Mouse (Mus musculus): ENCODE measurements around the gene Wasf2. TPM values are rescaled to one million over a fixed set of nuclear protein-coding genes. Genes with fewer than 3 reads are reported as not detected.

Wasf2 gene
- polyA plus RNA-seq, 1 experiment from 2014 or later: 190 TPM

DNA sequence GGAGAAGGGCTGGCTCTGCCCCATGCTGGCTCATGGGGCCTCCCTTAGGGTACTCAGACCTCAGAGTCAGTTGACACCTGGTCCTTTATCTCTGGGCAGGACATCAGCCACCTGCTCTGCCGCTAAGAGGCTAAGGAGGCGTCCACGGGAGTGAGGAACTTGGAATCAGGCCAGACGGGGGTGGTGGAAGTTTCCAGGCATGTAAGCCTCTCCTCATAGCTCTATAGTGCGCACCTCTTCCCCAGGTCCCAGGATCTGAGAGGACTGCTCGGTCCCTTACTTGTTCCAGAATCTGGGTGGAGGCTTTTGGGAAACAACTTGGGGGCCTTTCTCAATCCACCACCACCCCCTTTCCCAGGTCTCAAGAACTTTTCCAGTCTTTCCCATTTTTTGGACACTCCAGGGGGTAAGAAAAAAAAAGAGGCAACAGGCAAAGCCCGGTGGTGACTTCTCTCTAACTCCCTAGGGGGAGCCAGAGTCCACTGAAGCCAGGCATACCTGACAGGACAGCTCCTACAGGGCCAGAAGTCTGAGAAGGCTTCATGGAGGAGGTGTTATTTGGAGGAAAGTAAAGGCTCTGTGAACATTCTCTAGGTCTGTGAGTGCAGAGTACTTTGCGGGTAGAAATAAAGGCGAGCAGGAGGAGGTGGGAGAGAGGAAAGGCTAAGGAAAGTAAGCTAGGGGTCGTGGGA, 103.1 kb downstream of the Wasf2 start:
- peak; percentile 54 for DNase-seq (ENCODE audit: low spot score)

GRCm38 (mm10) chr4:133234771-133235170, 104.5 kb downstream of the Wasf2 start:
- DNase-seq (ENCODE audit: low spot score): no peak

DNA sequence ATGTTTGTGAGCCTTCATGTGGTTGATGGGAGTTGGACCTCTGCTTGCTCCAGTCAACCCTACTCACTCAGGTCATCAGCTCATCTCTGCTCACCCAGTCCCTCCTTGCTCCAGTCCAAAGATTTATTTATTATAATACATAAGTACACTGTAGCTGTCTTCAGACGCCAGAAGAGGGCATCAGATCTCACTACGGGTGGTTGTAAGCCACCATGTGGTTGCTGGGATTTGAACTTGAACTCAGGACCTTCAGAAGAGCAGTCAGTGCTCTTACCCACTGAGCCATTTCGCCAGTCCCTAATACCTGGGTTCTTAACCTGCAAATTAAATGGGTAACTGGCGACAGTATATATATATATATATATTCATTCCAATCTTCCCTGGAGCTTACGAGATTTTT, 105.1 kb downstream of the Wasf2 start:
- no peak for DNase-seq (ENCODE audit: low spot score)

GRCm38 (mm10) chr4:133237911-133238310, 107.6 kb downstream of the Wasf2 start:
- peak; percentile 81 for DNase-seq (ENCODE audit: low spot score)

DNA sequence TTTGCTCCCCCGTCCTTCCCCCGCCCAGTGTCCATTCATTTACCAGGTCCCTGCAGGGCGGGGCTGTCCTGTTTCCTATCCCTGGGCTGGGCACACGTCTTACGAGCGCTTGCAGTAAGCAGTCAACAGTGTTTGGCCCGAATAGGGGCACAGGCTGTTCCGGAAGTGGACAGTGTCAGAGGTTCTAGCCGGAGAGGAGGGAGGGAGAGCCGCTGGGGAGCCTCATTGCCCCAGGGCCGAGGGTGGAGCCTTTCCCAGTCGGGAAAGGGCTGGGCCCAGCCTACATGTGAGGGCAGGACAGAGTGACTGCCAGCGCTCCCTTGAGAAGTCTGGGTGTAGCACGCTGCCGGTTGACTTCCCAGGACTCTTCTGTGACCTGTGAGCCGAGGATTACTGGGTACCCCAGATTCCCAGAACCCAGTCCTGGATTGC, 110.2 kb downstream of the Wasf2 start, which contains the start of gene Map3k6:
Map3k6 (plus strand) TSS at position 329 of the 432 bp plus-strand sequence.
- DNase-seq (ENCODE audit: low spot score): no peak

DNA sequence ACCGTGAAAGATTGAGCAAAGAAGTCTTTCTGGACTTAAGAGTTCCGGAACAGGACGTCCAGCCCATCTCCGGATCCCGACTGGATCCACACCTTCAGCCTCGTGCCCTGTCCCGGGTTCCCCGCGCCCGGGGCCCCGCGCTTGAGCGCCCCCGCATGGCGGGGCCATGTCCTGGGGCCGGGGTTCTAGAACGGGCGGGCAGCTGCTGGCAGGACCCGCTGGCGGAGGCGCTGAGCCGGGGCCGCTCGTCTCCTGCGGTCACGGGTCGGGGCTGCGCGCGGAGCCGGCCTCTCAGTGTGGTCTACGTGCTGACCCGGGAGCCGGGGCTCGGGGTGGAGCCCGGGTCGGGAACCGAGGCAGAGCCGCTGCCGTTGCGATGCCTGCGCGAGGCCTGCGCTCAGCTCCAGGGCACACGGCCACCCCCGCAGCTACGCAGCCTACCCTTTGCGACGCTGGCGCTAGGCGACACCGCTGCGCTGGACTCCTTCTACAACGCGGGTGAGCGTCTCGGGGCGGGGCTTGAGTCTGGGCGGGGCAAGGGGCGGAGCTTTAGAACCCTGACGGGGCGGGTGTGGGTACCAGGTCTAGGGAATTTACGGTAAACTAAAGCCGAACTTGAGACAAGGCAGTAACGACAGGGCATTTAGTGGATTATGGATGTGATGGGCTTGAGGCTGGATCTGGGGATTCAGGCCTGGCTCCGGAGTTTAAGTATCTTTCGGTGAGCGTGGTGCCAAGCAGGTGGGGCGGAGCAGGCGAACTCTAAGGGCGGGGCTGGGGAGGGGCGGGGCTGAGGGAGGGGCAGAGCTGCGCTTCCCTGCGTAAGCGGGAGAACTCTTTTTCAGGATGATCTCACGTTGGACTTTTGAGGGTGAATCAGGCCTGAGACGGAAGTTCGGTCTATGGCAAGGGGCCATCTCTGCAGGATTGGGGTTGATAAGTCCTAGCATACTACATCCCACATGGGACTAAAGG, 110.9 kb downstream of the Wasf2 start:
- DNase-seq (ENCODE audit: low spot score): peak; percentile 91

DNA sequence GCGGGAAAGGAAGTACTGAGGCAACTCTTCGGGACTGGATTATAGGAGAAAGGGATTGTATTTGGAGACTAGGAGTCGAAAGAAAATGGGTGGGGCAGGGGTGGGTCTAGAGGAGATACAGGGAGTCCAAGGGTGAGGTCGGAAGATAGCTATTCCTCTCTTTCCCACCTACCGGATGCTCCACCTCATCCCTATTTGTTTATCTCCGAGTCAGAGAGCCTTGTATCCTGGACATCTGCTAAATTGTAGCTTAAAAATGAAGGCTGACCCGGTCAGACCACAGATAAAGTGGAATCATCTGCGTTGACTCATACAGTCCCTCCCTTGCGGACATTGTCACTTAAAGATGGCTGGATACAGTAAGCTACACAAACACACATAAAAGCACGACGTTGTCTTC, 111.6 kb downstream of the Wasf2 start:
- no peak for DNase-seq (ENCODE audit: low spot score)

DNA sequence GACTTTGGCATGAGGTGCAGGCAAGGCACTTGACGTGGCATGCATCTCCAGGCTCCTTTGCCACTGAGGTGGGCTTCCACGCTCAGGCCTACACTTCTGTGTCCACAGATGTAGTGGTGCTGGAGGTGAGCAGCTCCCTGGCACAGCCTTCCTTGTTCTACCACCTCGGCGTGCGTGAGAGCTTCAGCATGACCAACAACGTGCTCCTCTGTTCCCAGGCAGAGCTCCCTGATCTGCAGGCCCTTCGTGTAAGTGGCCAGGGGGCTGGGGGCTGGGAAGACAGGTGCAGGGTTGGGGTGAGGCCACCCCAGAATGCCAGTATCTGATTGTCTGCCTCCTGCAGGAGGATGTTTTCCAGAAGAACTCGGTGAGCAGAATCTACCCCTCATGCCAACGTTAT, 112.4 kb downstream of the Wasf2 start:
- no peak for DNase-seq (ENCODE audit: low spot score)

- no peak for DNase-seq (ENCODE audit: low spot score)
These were observed 113.2 kb downstream of the Wasf2 start for GRCm38 (mm10) chr4:133243538-133243937.

DNA sequence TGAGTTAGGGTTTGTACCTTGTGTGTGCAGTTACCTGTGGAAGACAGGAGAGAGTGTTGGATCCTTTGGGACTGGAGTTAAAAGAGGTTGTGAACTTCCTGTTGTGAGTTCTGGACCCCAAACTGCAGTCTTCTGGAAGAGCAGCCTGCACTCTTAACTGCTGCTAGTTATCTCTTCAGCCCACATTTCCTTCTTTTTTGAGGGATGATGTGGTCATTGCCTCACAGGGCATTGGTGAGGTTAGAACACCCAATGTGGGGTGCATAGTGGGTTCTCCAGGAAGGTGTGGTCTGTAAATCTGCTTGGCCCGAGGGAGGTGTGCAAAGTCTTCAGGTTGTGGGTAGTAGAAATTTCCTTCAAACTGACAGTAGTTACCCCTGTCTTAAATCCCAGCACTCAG, 114.0 kb downstream of the Wasf2 start:
- no peak for DNase-seq (ENCODE audit: low spot score)

DNA sequence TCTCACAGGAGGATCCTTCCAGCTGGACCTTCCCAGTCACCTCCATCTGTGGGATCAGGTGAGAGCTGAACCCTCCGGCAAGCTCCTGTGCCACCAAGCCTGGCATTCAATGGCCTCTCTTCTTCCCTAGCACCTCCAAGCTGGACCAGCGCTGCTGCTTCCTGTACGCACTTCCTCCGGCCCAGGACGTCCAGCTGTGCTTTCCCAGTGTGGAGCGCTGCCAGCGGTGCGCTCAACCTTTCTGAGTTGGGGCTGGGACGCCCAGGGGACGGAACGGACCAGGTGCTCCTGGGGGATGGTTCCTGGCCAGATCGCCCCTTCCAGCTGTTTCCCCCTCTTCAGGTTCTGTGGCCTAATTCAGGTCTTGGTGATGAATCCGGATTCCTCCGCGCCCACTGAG, 116.8 kb downstream of the Wasf2 start:
- DNase-seq (ENCODE audit: low spot score): no peak

- no peak for DNase-seq (ENCODE audit: low spot score)
These were observed 117.6 kb downstream of the Wasf2 start for GRCm38 (mm10) chr4:133247806-133248449.

Small RNA genes lying within 50 kb of the gene (microRNA-seq; reads per million reads assigned to microRNA genes)
- 1.7 reads per million for gene Mir7017 (ENCODE audit: borderline number of aligned reads)

Other genes with a start within 250 kb of the Wasf2 start
- gene Stx12, start 246.0 kb upstream of the Wasf2 start, polyA plus RNA-seq (2015; fragmentation: Nextera tagmentation; extraction: Ambion mirVana): 36.0 and 37.2 TPM in 2 replicates
- 45.4 and 52.4 TPM in 2 replicates for gene Fam76a, start 207.9 kb upstream of the Wasf2 start, polyA plus RNA-seq (2015; fragmentation: Nextera tagmentation; extraction: Ambion mirVana)
- gene Fgr, start 156.4 kb upstream of the Wasf2 start, polyA plus RNA-seq (2015; fragmentation: Nextera tagmentation; extraction: Ambion mirVana): 6.0 and 7.8 TPM in 2 replicates
- 5.3 and 8.0 TPM in 2 replicates for gene Ahdc1, start 119.2 kb upstream of the Wasf2 start, polyA plus RNA-seq (2015; fragmentation: Nextera tagmentation; extraction: Ambion mirVana)
- gene Cd164l2, start 81.6 kb downstream of the Wasf2 start, polyA plus RNA-seq (2015; fragmentation: Nextera tagmentation; extraction: Ambion mirVana): 0.86 and 1.1 TPM in 2 replicates
- not detected in 2 replicates for gene Gpr3, start 82.0 kb downstream of the Wasf2 start, polyA plus RNA-seq (2015; fragmentation: Nextera tagmentation; extraction: Ambion mirVana)
- gene Map3k6, start 110.3 kb downstream of the Wasf2 start, polyA plus RNA-seq (2015; fragmentation: Nextera tagmentation; extraction: Ambion mirVana): 2.2 and 2.6 TPM in 2 replicates
- 34.2 and 34.8 TPM in 2 replicates for gene Sytl1, start 132.6 kb downstream of the Wasf2 start, polyA plus RNA-seq (2015; fragmentation: Nextera tagmentation; extraction: Ambion mirVana)
- 93.2 and 94.0 TPM in 2 replicates for gene Tmem222, start 147.3 kb downstream of the Wasf2 start, polyA plus RNA-seq (2015; fragmentation: Nextera tagmentation; extraction: Ambion mirVana)
- 13.6 and 14.2 TPM in 2 replicates for gene Wdtc1, start 223.0 kb downstream of the Wasf2 start, polyA plus RNA-seq (2015; fragmentation: Nextera tagmentation; extraction: Ambion mirVana)
- gene Slc9a1, start 239.2 kb downstream of the Wasf2 start, polyA plus RNA-seq (2015; fragmentation: Nextera tagmentation; extraction: Ambion mirVana): 5.2 and 6.2 TPM in 2 replicates